Mouse (Mus musculus): ENCODE results near the gene Cfhr2.
"Not testable (repeated sequence)": the region's sequence is repeated elsewhere in the genome, so short reads cannot be mapped to it uniquely, and the experiment has no call there.

Cfhr2 gene

GRCm38 (mm10) chr1:139858548-139858947 lies at the start of gene Cfhr2:
Gene Cfhr2, minus strand, starts transcription at chr1:139858702.
- DNase-seq = no peak

- DNase-seq = no peak
Measured at GRCm38 (mm10) chr1:139863751-139864150, 5.2 kb upstream of the Cfhr2 start.

- DNase-seq = no peak
Measured at GRCm38 (mm10) chr1:139860176-139860575, 1.7 kb upstream of the Cfhr2 start.

GRCm38 (mm10) chr1:139839699-139840098 lies 18.8 kb downstream of the Cfhr2 start:
- DNase-seq = no peak

GRCm38 (mm10) chr1:139839290-139839689 lies 19.2 kb downstream of the Cfhr2 start:
- no peak for DNase-seq

- no peak for DNase-seq
Measured at GRCm38 (mm10) chr1:139808594-139808993, 49.9 kb downstream of the Cfhr2 start.

GRCm38 (mm10) chr1:139781143-139781542 lies 77.4 kb downstream of the Cfhr2 start, which contains the start of gene Gm4788:
Gene Gm4788, minus strand, starts transcription at chr1:139781243.
- DNase-seq = no peak

- DNase-seq = not testable (repeated sequence)
Measured at GRCm38 (mm10) chr1:139769913-139770312, 88.6 kb downstream of the Cfhr2 start.

Data from right cerebral cortex, postnatal 25 days (tissue).